Mouse (Mus musculus) testis, postnatal 10 days (tissue): ENCODE results near the gene Ccr1l1.
"Not testable (repeated sequence)": the region's sequence is repeated elsewhere in the genome, so short reads cannot be mapped to it uniquely, and the experiment has no call there.

Source experiments
- DNase-seq: peaks from one replicate; pipeline ENCODE4 v3.0.0; 2021; ENCODE audit warnings: low spot score

Gene Ccr1l1

DNA sequence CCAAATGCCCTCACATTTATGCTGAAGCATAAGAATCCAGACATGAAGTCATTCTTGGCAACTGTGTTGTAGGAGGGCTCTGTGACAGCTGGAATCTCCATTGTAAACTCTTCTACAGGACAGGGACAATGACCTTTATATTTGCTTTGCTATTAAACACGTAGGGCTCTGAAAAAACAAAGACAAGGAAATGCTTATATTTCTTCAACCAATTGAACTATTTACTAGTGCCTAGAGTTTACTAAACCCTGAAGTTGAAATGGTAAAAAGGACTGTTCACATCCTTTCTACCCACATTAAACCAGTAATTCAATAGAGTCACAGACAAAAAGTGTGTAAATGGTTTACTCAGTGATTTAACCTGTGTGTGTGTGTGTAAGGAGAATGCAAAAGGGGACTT lies at the start of gene Ccr1l1:
Ccr1l1 (minus strand) TSS at position 101 of the 400 bp plus-strand sequence.
- no peak for DNase-seq

DNA sequence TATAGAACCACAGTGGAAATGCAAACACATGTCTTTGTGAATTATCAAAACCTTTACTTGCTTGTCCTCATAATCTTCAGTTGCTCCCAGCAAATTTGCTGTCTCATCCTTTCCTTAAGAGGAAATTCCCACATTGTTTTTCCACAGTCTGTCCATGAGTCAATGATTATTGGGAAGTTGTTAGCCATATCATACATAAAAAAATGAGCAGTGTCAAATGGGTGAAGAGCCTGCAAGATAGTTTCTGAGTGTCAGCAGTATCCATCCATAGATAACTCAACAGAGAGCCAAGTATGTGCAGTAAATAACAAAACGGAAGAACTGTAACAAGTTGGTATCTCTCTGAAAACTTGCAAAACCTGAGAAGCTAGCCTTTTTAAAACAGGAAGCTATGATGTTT lies 43.5 kb upstream of the Ccr1l1 start, which contains the start of gene Ccr3:
Ccr3 (plus strand) TSS at position 301 of the 400 bp plus-strand sequence.
- no peak for DNase-seq

DNA sequence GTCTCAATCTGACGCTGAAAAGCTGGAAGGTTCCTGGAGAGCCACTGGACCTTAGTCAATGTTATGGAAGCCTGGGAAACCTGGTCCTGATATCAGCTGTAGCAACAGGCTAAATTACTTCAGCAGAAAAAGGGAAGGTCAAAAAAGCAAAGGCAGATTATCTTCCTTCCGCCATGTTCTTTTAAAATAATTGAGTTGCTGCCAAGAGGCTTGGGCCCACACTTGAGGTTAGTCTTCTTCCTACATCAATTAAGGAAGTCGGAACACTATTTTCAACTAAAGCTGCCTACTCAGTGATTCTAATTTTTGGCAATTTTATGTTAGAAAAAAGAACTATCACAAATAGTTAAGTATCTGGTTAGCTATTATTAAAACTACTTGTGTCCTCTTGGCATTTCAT lies 41.7 kb upstream of the Ccr1l1 start:
- no peak for DNase-seq

DNA sequence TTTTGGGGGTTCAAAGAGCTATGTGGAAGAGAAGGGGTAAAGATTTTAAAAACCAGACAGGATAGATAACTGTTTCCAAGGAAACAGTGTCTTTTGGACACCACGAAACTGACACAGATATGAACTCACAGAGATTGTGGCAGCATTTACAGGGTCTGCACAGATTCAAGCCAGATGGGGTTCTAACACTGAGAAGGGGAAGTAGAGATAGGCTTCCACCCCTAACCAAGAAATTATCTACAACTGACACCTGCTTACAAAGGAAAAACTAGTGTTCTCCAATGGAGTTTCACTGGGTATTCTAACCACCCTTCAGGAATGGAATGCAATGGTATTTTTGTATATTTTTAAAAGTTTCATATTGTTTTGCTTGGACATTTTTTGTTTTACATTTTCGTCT lies 37.8 kb upstream of the Ccr1l1 start:
- DNase-seq = no peak

DNA sequence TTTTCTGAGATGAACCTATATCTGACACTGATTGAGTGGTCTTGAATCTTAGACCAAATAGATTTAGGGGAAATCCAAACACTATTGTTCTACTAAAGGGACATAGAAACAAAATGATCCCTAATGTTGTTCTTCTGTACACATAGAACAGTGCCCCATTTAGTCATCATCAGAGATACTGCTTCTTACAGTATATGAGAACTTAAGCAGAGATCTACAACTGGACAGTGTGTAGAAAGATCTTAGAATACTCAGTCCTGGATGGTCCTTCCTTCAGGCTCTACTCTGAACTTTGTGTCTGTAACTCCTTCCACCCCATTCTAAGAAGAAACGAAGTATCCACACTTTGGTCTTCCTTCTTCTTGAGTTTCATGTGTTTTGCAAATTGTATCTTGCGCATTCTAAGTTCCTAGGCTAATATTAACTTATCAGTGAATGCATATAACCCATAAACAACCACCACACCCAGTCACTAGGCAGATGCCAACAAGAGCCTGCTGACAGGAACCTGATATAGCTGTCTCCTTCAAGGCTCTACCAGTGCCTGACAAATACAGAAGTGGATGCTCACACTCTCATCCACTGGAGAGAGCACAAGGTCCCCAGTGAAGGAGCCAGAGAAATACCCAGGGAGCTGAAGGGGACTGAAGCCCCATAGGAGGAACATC lies 36.9 kb upstream of the Ccr1l1 start:
- no peak for DNase-seq

DNA sequence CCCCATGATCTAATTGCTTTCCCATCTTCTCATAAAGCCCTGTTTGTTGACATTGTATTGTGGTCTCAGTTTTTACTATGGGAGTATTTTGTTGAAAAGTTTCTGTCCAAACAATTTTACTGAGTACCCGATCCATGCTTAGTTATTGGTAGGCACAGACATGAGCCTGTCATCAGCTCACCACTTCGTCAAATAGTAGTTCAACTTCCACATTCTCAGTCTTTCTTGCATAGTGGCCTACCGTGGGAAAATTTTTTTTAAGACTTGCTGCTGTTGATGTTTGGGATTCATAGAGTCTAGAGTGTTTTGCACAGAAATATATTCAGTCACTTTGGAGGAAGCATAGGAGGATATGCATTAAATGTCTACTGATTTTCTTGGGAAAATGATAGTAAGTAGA lies 35.1 kb upstream of the Ccr1l1 start:
- no peak for DNase-seq

DNA sequence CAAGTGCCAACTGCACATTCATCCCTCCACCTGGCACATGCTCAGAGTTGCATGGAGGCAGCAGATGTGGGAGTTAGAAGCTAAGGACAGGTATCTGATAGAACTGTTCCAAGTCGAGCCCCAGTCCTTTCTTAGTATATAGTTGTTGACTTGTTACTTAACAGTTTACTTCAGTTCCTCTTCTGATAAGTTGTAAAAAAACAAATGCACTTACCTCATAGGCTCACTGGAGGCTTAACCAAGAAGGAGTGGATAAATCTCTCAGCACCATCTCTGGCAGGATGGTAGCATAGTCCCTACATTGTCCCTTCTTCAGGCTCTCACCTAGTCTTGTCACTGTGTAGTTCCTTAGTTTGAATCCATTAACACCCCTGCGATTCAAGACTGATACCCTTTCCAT lies 34.5 kb upstream of the Ccr1l1 start:
- DNase-seq = no peak

DNA sequence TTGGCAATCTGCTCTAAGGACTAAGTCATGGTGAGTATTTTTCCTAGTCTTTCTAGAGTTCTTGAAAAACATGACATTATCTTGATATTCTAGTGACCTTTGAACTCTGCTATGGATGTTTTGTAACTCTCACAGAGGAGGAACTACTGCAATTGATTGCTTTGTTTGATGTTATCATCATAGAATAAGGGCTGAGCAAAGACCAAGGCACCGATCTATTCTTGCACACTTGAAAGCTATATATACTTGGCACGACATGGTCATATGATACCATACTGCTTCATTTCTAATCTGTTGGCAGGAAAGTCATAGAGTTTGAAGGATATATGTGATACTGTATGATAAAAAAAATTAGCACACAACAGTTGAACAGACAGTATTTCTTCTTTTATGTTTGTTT lies 21.6 kb upstream of the Ccr1l1 start:
- no peak for DNase-seq

DNA sequence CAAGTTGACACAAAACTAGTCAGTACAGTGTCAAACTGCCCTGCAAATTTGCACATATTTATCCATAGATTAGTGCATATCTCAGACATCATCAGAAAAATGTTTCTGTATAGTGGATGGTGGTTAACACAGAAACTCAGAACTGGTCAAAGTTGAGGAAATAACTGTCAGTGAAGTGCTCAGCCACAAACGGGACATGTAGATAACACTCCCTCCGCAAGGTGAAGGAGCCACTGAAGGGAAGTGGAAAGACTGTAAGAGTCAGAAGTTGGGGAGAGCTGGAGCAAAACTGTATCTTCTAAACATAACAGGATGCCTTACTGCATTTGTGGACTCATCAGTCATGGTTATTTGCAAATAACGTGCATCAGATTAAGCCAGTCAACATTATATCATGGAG lies 19.5 kb upstream of the Ccr1l1 start:
- no peak for DNase-seq

DNA sequence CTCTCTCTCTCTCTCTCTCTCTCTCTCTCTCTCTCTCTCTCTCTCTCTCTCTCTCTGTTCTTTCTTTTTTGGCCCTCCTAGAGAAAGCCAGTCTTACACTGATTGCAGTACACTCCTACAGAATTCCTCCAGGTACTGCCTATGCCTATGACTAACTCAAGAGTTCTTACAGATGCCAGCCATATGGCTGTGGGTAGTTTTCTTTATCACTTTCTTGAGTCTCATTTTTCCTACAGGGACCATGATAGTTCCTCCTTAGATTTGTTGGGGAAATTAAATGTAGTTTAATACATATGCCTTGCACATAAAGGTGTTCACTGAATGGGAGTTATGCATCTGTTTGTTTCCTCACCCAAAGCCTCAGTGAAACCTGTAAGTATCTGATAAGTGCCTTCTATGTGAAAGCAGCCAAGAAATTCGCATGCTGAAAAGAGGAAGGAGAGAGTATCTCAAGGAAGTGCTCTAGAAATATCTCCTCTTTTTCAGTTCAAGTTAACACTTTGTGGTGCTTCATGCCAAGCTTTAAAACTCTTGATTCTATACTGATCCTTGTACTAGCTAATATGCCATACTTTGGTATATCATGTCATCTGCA lies 13.2 kb upstream of the Ccr1l1 start:
- DNase-seq = no peak

DNA sequence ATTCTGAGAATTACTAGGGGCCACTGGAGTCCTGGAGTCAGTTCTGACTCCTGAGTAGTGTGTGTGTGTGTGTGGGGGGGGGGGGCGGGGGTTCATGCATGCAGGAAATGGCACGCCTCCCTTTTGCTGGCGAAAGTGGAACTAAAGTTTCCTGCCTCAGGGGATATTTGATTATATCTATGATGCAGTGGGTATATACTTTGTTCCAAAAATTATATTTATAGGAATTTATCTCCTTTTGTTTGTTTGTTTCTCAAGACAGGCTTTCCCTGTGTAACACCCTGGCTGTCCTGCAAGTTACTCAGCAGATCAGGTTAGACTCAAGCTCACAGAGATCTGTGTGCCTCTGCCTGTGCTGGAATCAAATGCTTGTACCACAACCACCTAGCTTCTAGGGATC lies 11.5 kb upstream of the Ccr1l1 start:
- no peak for DNase-seq

DNA sequence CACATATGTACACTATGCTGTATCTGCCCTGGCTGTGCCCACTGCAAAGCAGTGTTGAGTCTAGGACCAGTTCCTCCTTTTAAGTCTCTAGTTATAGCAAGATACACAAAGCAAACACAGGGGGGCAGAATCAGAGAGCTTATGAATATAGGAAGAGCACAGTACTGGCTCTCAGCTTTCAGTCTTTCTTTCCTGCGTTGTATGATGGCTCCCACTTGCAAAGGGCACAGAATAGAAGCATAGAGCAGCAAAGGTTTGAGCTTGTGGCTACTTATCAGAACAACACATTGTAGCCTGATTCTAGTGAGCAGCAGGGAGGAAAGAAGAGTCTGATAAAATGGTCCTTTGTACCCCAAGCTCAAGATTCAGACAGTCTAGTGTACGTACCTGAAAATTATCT lies 8.0 kb upstream of the Ccr1l1 start:
- DNase-seq = no peak

DNA sequence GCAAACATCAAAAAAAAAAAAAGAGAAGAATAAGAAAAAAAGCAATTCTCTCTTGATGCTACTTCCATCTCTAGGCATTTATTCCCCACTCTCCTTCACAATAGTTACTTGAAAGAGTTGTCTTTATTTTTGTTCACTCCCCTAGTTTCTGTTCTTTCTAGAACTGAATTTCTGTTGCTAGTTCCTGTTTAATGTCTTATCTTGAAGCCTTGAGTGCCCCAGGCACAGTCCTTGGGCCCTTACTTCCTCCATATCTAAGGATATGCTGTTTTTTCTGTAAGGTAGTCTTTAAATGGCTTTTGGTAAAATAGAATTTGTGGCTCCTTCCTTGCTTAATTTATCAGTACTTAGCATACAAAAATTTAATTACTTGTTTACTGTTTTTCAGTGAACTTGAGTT lies 6.7 kb upstream of the Ccr1l1 start:
- DNase-seq = no peak

DNA sequence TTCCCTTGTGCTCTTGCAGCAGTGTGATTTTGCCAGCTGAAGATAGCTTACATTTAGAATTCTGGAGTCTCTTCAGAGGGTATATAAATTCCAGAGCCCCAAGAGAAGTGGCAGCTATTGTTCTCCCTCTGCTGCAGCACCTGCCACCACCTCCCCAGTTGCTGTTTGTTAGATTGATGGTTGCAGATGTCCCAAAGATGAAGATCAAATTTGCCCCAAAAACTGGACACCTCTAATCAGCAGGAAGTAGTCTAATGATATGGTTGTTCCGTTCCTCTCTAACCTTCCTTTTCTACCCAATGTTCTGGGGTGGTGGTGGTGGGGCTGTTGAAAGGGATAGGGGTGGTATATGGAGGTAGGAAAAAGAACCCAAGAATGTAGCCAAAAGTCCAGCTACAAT lies 4.5 kb upstream of the Ccr1l1 start:
- DNase-seq = no peak

DNA sequence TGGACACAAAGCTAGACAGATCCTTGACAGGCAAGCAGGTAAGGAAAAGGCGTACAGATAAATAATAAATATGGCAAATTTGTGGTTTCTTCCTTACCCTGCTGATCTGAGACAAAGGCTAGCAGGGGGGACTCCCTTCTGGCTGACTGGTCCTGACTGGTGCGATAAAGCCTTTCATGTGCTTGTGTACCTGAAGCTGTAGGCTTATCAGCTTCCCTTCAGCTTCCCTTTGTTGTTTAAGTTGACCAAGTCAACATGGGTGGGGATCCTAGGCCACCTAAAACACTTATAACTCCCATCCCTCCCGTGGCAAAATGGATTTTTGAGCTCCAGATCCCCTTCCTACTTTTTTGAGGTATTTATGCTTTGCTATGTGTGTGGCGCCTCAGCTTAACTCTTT lies 3.7 kb upstream of the Ccr1l1 start:
- no peak for DNase-seq

DNA sequence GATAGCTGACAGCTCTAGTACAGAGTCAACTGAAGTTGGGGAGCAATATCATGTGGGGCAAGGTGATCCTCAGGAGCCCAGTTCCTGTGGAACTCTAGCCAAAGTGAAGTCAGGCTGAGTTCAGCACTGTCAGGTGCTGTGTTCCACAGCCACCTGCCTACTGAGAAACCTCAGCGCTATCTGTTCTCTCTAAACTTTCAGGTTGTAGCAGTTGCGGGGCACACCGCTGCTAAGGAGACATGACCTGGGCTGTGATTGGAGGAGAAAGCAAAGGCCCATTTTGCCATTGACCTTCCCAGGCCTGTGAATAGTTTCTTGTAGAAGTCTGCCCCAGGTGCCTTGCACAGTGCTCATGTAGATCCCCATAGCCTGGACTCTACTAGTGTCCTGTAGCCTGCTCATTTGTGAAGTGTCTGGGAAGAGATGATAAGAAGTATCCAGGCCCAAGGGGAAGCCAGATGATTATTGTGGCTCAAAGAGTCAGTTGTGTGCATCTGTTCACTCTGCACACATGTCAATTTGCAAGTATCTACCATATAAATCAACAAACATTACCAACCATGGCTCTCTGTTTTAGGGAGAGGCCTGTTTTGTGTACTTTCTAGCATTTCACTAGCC lies 2.8 kb upstream of the Ccr1l1 start:
- not testable (repeated sequence) for DNase-seq

DNA sequence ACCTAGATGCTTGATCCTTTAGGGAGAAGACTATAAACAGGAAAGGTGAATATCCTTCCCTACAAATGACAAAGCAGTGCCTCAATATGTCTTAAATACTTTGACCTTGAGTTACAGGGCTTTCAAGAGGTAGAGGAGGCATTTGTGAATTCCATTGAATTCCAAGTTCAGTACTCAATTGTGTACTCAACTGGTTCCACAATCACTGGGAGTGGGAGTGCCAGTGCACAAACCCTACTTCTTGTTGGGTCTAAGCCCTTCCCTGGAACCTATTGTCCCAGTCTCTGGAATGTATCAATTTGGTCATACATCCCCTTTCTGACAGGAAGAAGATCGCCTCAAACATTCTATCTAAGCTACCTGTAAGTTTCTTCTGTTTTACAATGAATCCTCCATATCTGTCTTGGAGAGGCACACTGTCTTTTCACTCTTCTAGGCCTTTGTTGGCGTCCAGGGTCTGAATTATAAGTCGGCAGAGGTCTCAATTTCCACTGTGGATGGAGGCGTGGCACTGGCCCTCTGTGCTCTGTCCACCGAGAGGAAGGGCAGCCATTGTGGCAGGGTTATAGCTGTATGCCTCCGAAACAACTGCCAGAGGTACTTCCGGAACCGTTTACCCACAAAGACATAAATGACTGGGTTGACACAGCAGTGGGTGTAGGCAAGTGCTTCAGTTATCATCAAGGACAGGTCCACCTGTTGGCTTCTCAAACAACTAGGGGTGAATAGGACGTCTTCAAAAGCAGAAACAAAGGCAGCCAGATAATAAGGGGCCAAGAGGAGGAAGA lies 1.1 kb downstream of the Ccr1l1 start:
- no peak for DNase-seq

DNA sequence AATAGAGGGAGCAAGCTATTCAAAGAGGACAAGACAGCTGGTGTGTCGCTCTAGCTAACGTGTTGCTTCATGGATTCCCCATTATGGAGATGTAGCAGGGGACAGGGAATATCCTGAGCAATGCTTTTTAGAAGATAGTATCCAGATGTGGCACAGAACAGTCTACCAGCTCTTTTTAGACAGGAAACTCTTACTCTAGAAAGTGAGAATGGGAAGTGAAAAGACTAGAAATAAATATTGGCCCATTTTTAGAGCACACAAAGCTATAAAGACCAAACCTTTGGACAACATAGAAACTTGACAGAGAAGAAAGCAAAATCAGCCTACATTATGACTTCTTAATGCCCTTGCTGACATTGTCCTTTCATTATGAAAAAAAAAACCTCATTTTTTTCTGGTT lies 2.6 kb downstream of the Ccr1l1 start:
- no peak for DNase-seq

DNA sequence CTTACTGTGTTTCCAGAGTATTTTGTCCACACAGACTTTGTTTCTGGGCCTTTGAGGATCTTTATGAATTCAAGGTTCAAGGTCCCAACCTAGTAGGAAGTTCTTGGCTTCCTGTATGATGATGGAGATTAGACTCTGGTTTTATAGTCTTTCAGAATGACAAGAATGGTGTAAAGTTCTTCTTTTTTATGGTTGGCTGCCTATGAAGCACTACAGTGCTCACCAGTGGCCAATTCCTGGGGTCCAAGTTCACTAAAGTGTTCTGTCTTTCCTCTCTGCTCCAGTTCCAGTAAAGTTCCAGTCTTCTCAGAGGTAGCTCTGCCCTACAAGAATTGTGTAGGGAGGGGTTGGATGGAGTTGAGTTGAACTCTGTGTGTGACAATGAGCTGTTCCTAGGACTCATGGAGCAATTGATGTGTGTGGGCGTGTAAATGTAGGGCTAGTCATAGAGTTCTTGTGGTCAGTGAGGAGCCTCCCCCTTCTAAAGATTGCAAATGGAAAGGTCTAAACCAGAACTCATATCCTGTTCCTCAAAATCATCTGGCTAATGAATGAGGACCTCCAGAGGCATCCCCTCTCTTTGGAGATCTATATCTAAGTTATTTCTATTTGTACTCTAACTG lies 9.8 kb downstream of the Ccr1l1 start, which contains the start of gene Ccr1:
Ccr1 (minus strand) TSS at position 403 of the 623 bp plus-strand sequence.
- DNase-seq = no peak

DNA sequence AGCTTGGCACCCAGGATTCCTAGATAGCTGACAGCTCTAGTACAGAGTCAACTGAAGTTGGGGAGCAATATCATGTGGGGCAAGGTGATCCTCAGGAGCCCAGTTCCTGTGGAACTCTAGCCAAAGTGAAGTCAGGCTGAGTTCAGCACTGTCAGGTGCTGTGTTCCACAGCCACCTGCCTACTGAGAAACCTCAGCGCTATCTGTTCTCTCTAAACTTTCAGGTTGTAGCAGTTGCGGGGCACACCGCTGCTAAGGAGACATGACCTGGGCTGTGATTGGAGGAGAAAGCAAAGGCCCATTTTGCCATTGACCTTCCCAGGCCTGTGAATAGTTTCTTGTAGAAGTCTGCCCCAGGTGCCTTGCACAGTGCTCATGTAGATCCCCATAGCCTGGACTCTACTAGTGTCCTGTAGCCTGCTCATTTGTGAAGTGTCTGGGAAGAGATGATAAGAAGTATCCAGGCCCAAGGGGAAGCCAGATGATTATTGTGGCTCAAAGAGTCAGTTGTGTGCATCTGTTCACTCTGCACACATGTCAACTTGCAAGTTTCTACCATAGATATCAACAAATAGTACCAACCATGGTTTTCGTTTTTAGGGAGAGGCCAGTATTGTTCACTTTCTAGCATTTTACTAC lies 11.2 kb downstream of the Ccr1l1 start:
- not testable (repeated sequence) for DNase-seq

DNA sequence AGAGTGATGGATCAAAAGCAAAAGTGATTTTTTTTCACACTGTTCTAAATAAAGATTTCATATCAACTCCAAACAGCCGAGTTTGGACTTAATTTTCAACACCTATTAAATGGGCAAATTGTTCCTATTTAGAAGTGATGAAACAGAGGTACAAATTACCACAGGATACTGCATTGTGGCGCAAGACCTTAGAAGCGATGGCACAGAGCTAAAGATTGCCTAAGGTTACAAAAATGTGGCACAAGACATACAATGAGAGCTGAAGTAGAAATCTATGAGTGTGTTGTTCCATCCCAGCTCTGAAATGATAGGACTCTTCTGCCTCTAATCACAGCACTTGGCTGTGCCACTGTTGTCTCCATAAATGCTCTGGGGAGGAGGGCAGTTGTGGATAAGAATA lies 13.4 kb downstream of the Ccr1l1 start:
- DNase-seq = no peak

DNA sequence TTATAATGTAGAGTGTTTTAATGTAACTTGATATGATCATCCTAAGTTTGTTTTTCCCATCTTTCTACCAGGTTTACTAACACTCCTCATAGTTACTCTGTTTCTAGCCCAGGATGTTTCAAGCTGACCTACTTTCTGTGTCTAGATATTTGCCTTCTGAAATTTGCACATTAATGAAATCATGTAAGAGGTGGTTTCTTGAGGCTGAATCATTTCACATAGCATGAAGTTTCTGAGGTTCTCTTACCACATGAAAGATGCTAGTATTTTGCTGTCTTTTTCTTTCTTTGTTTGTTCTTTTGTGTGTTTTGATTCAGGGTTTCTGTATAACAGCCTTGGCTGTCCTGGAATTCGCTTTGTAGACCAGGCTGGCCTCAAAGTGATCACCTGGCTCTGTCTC lies 18.0 kb downstream of the Ccr1l1 start:
- no peak for DNase-seq
